Mouse (Mus musculus): ENCODE results near the gene Kif27.

DNA sequence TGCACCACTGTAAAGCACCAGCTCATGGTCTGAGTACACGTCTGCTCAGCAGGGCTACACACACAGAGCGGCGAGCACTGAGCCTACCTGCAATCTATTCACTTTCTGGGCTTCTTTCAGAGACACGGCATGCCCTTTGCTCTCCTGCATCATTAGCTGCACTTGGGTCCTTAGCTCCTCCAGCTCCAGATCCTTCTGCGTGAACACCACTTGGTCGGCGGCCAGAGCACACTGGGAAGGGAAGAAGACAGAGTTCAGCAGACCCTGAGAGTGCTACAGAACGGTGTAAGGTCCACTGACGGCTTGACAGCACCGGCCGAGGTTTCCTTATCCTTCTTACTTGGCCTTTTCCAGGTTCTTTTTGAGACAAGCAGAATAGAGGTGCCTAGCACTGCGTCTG, 21.5 kb downstream of the Kif27 start:
- no peak for TF ChIP-seq CTCF (IDR thresholded peaks at IDR 0.05; ENCODE audit: low read depth)
- TF ChIP-seq EP300 (IDR thresholded peaks at IDR 0.05; ENCODE audit: low read depth) = no peak

Data from liver, postnatal 0 days (tissue).